Mouse (Mus musculus): ENCODE measurements at regions not wholly inside any gene's neighbourhood (a gene's known extent, or its start where the extent isn't known, plus 50 kb on each side); places are given as distances from the start of the nearest gene placed in this dataset.

GRCm38 (mm10) chr6:143516746-143517145, 349.7 kb downstream of the Etnk1 start:
- no peak for ATAC-seq (replicated peaks; ENCODE audit: insufficient number of reproducible peaks, low FRiP score, low TSS enrichment, poor library complexity, severe bottlenecking)

- ATAC-seq (replicated peaks; ENCODE audit: insufficient number of reproducible peaks, low FRiP score, low TSS enrichment, poor library complexity, severe bottlenecking): no peak
Observed at GRCm38 (mm10) chr6:143518476-143518875, 351.5 kb downstream of the Etnk1 start.

GRCm38 (mm10) chr6:143519668-143520067, 352.6 kb downstream of the Etnk1 start:
- ATAC-seq (replicated peaks; ENCODE audit: insufficient number of reproducible peaks, low FRiP score, low TSS enrichment, poor library complexity, severe bottlenecking): no peak

GRCm38 (mm10) chr6:143525092-143525491, 358.1 kb downstream of the Etnk1 start:
- ATAC-seq (replicated peaks; ENCODE audit: insufficient number of reproducible peaks, low FRiP score, low TSS enrichment, poor library complexity, severe bottlenecking): no peak

- ATAC-seq (replicated peaks; ENCODE audit: insufficient number of reproducible peaks, low FRiP score, low TSS enrichment, poor library complexity, severe bottlenecking): no peak
Observed at GRCm38 (mm10) chr6:143528898-143529297, 361.9 kb downstream of the Etnk1 start.

- ATAC-seq (replicated peaks; ENCODE audit: insufficient number of reproducible peaks, low FRiP score, low TSS enrichment, poor library complexity, severe bottlenecking): no peak
Observed at GRCm38 (mm10) chr6:143530372-143531224, 363.6 kb downstream of the Etnk1 start.

GRCm38 (mm10) chr6:143531477-143531876, 364.5 kb downstream of the Etnk1 start:
- ATAC-seq (replicated peaks; ENCODE audit: insufficient number of reproducible peaks, low FRiP score, low TSS enrichment, poor library complexity, severe bottlenecking): no peak

- no peak for ATAC-seq (replicated peaks; ENCODE audit: insufficient number of reproducible peaks, low FRiP score, low TSS enrichment, poor library complexity, severe bottlenecking)
Observed at GRCm38 (mm10) chr6:143532380-143532779, 365.4 kb downstream of the Etnk1 start.

- ATAC-seq (replicated peaks; ENCODE audit: insufficient number of reproducible peaks, low FRiP score, low TSS enrichment, poor library complexity, severe bottlenecking): no peak
Observed at GRCm38 (mm10) chr6:143535265-143535664, 368.2 kb downstream of the Etnk1 start.

GRCm38 (mm10) chr6:143535726-143536125, 368.7 kb downstream of the Etnk1 start:
- ATAC-seq (replicated peaks; ENCODE audit: insufficient number of reproducible peaks, low FRiP score, low TSS enrichment, poor library complexity, severe bottlenecking): no peak

GRCm38 (mm10) chr6:143536525-143537293, 369.7 kb downstream of the Etnk1 start:
- ATAC-seq (replicated peaks; ENCODE audit: insufficient number of reproducible peaks, low FRiP score, low TSS enrichment, poor library complexity, severe bottlenecking): no peak

GRCm38 (mm10) chr6:143547406-143547903, 380.4 kb downstream of the Etnk1 start:
- no peak for ATAC-seq (replicated peaks; ENCODE audit: insufficient number of reproducible peaks, low FRiP score, low TSS enrichment, poor library complexity, severe bottlenecking)

GRCm38 (mm10) chr6:143554946-143555345, 387.9 kb downstream of the Etnk1 start:
- no peak for ATAC-seq (replicated peaks; ENCODE audit: insufficient number of reproducible peaks, low FRiP score, low TSS enrichment, poor library complexity, severe bottlenecking)

GRCm38 (mm10) chr6:143558046-143558884, 391.2 kb downstream of the Etnk1 start:
- ATAC-seq (replicated peaks; ENCODE audit: insufficient number of reproducible peaks, low FRiP score, low TSS enrichment, poor library complexity, severe bottlenecking): no peak

GRCm38 (mm10) chr6:143559316-143559715, 392.3 kb downstream of the Etnk1 start:
- no peak for ATAC-seq (replicated peaks; ENCODE audit: insufficient number of reproducible peaks, low FRiP score, low TSS enrichment, poor library complexity, severe bottlenecking)

GRCm38 (mm10) chr6:143561316-143562088, 394.5 kb downstream of the Etnk1 start:
- no peak for ATAC-seq (replicated peaks; ENCODE audit: insufficient number of reproducible peaks, low FRiP score, low TSS enrichment, poor library complexity, severe bottlenecking)

- ATAC-seq (replicated peaks; ENCODE audit: insufficient number of reproducible peaks, low FRiP score, low TSS enrichment, poor library complexity, severe bottlenecking): no peak
Observed at GRCm38 (mm10) chr6:143571356-143572115, 404.5 kb downstream of the Etnk1 start.

Measured in monocyte, adult 5-6 weeks (primary cell).